Mouse (Mus musculus) hindbrain, embryonic 16.5 days (tissue): ENCODE results near the gene Rpp30. TPM values are rescaled to one million over a fixed set of nuclear protein-coding genes. Genes with fewer than 3 reads are reported as not detected.

Experiments used
- ATAC-seq: fragments of 200-750 bp; cut with Nextera tagmentation; 2 replicates; pipeline ENCODE4 v1.8.0; 2017; ENCODE audit warnings: moderate TSS enrichment, moderate library complexity
- H3K27ac ChIP-seq: fragments of 300-500 bp; sonication (generic); 2 replicates; pipeline ENCODE4 v1.5.1; 2014; ENCODE audit warnings: low read depth, mild to moderate bottlenecking, control low read depth, low read length, moderate library complexity
- H3K27me3 ChIP-seq: fragments of 300-500 bp; sonication (generic); replicated peaks from 2 replicates; pipeline ENCODE4 v1.6.1; 2014; ENCODE audit warnings: low read length; ENCODE audit not compliant: control insufficient read depth, insufficient read depth
- H3K36me3 ChIP-seq: fragments of 300-500 bp; sonication (generic); 2 replicates; pipeline ENCODE4 v1.6.1; 2014; ENCODE audit warnings: mild to moderate bottlenecking, low read length, moderate library complexity, mixed read lengths; ENCODE audit not compliant: control insufficient read depth, insufficient read depth
- H3K4me1 ChIP-seq: fragments of 300-500 bp; sonication (generic); 2 replicates; pipeline ENCODE4 v1.6.1; 2014; ENCODE audit warnings: low read depth, low read length; ENCODE audit not compliant: control insufficient read depth, insufficient read depth
- H3K4me2 ChIP-seq: fragments of 300-500 bp; sonication (generic); 2 replicates; pipeline ENCODE4 v1.6.1; 2014; ENCODE audit warnings: mild to moderate bottlenecking, low read length, control low read depth, moderate library complexity
- H3K4me3 ChIP-seq: fragments of 300-500 bp; sonication (generic); 2 replicates; pipeline ENCODE4 v1.5.1; 2014; ENCODE audit warnings: mild to moderate bottlenecking, low read length, control low read depth, moderate library complexity
- H3K9ac ChIP-seq: fragments of 300-500 bp; sonication (generic); 2 replicates; pipeline ENCODE4 v1.6.1; 2014; ENCODE audit warnings: low read depth, mild to moderate bottlenecking, control low read depth, low read length, moderate library complexity
- H3K9me3 ChIP-seq: fragments of 300-500 bp; sonication (generic); 2 replicates; pipeline ENCODE4 v1.6.1; 2014; ENCODE audit warnings: mild to moderate bottlenecking, low read length, moderate library complexity; ENCODE audit not compliant: control insufficient read depth
- WGBS: fragments of 180-500 bp; shearing (Covaris S2); extraction: QIAGEN DNeasy Blood & Tissue Kit; methylation state at CpG from one replicate; pipeline ENCODE4 v1.1.7; 2014; 5-methylcytosine and 5-hydroxymethylcytosine counted together
- polyA plus RNA-seq: library from polyadenylated mRNA; unstranded; fragments of >200 nt; fragmentation: Nextera tagmentation; extraction: Ambion mirVana; gene quantifications from 2 replicates; pipeline ENCODE4 v1.2.1, GENCODE M21; 2015

Gene Rpp30
- polyA plus RNA-seq, 1 experiment from 2014 or later, result 63.7 TPM

GRCm38 (mm10) chr19:36119783-36120471 lies 36.4 kb downstream of the Rpp30 start, which contains the start of gene Ankrd1:
Ankrd1 (minus strand) TSS chr19:36120099.
- H3K36me3 ChIP-seq, result no peaks in the 10 kb centered on the region
- H3K9me3 ChIP-seq, result peaks cover 3% of the 10 kb centered on the region; the same call in 1 of the 2 replicates
- ATAC-seq, result no peak
- no peaks in the 10 kb centered on the region for H3K27me3 ChIP-seq
- no peak within 1 kb of the TSS for H3K4me3 ChIP-seq
- no peaks in the 10 kb centered on the region for H3K4me1 ChIP-seq
- WGBS, result 84% methylated on average over 14 of the region's 14 CpGs
- H3K27ac ChIP-seq, result no peak within 1 kb of the TSS
- no peak within 1 kb of the TSS for H3K4me2 ChIP-seq
- H3K9ac ChIP-seq, result no peak within 1 kb of the TSS

GRCm38 (mm10) chr19:36124203-36124602 lies 40.7 kb downstream of the Rpp30 start:
- peaks cover 3% of the 10 kb centered on the region; the same call in 1 of the 2 replicates for H3K9me3 ChIP-seq
- H3K36me3 ChIP-seq, result no peaks in the 10 kb centered on the region
- no peak for ATAC-seq
- no peak overlapping the region for H3K4me2 ChIP-seq
- 69% methylated on average over 1 of the region's 1 CpGs for WGBS
- H3K27me3 ChIP-seq, result no peaks in the 10 kb centered on the region
- no peak overlapping the region for H3K27ac ChIP-seq
- H3K4me3 ChIP-seq, result no peak overlapping the region
- H3K9ac ChIP-seq, result no peak overlapping the region
- H3K4me1 ChIP-seq, result no peaks in the 10 kb centered on the region

DNA sequence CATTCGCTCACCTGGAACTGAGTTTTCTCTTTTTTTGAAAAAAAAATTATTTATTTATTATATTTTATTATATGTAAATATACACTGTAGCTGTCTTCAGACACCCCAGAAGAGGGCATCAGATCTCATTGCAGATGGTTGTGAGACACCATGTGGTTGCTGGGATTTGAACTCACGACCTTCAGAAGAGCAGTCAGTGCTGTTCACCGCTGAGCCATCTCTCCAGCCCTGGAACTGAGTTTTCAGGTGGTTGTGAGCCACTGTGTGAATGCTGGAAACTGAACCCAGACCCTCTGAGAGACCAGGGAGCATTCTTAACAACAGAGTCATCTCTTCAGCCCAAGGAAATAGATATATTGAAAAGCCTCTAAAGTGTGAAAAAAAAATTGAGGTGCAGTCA lies 44.9 kb downstream of the Rpp30 start:
- H3K27me3 ChIP-seq, result no peaks in the 10 kb centered on the region
- H3K36me3 ChIP-seq, result no peaks in the 10 kb centered on the region
- WGBS, result 99% methylated on average over 3 of the region's 3 CpGs
- no peak for ATAC-seq
- no peak overlapping the region for H3K4me3 ChIP-seq
- peaks cover 1% of the 10 kb centered on the region; the same call in 1 of the 2 replicates for H3K9me3 ChIP-seq
- no peak overlapping the region for H3K9ac ChIP-seq
- H3K27ac ChIP-seq, result no peak overlapping the region
- no peak overlapping the region for H3K4me2 ChIP-seq
- no peaks in the 10 kb centered on the region for H3K4me1 ChIP-seq

DNA sequence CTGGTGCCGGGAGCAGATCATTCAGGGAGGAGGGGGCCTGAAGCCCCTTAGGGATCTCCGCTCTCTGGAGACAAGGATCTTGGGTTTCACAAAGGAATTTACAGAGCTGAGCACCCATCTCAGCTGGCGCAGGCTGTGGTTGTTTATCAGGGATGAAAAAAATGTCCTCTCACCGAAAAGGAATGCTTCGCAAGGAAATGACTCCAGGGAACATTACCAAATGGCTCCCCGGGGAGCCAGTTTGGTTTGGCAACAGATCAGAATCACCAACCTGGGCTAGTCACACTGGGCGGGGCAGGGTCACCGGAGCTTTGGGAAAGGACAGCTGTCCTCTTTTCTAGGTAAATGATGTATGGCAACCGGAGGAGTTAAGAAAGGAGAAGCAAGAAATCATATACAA lies 45.7 kb downstream of the Rpp30 start:
- 64% methylated on average over 9 of the region's 9 CpGs for WGBS
- no peaks in the 10 kb centered on the region for H3K9me3 ChIP-seq
- H3K27ac ChIP-seq, result no peak overlapping the region
- no peak for ATAC-seq
- H3K9ac ChIP-seq, result no peak overlapping the region
- no peaks in the 10 kb centered on the region for H3K27me3 ChIP-seq
- no peak overlapping the region for H3K4me3 ChIP-seq
- H3K36me3 ChIP-seq, result no peaks in the 10 kb centered on the region
- H3K4me2 ChIP-seq, result no peak overlapping the region
- no peaks in the 10 kb centered on the region for H3K4me1 ChIP-seq

DNA sequence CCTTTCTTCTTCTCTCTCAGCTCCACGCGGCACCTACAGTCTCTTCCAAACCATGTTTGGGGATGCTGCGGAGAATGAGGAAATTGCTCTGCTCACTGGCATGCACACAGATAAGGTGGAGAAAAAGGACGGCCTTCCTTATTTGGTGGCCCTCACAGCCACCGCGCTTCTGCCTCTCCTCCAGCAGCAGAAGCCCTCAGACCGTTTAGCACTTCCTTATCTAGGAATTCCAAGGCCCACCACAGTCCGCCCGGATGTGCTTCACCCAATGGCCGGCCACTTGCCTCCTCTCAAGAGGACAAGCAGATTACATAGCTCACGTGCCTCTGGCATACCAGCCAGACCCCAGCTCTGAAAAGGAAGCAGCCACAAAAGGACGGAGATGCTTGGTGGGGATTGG lies 46.1 kb downstream of the Rpp30 start:
- no peak for ATAC-seq
- no peaks in the 10 kb centered on the region for H3K27me3 ChIP-seq
- H3K4me2 ChIP-seq, result no peak overlapping the region
- H3K9ac ChIP-seq, result no peak overlapping the region
- H3K4me1 ChIP-seq, result no peaks in the 10 kb centered on the region
- no peaks in the 10 kb centered on the region for H3K9me3 ChIP-seq
- WGBS, result 61% methylated on average over 12 of the region's 12 CpGs
- no peak overlapping the region for H3K4me3 ChIP-seq
- no peak overlapping the region for H3K27ac ChIP-seq
- H3K36me3 ChIP-seq, result no peaks in the 10 kb centered on the region

DNA sequence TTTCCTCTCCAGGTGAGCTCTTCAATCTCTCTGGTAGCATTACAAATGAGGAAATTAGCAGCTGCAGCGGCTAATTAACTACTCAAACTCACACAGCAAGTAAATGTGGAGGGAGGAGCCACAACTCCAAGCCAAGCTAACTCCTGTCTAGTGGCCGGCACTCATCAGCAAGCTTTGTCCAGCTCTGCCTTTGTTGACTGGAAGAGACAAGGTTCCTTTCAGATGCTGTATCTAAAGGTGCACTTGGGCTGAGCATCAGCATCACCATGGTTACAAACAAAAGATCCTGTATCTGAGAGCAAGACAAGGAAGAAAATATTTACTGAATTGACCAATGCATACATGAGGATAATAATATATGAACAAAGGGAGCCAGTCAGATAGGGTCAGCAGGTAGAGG lies 46.7 kb downstream of the Rpp30 start:
- Histone ChIP-seq H3K9ac (no peak overlapping the region), H3K27me3 (no peaks in the 10 kb centered on the region), H3K27ac (no peak overlapping the region), H3K4me1 (no peaks in the 10 kb centered on the region), H3K36me3 (no peaks in the 10 kb centered on the region), H3K9me3 (no peaks in the 10 kb centered on the region), H3K4me3 (no peak overlapping the region), H3K4me2 (no peak overlapping the region)
- WGBS, result 60% methylated on average over 2 of the region's 2 CpGs
- ATAC-seq, result 0 out of 2 replicates have a peak, but pooled peaks have one; percentile 30

DNA sequence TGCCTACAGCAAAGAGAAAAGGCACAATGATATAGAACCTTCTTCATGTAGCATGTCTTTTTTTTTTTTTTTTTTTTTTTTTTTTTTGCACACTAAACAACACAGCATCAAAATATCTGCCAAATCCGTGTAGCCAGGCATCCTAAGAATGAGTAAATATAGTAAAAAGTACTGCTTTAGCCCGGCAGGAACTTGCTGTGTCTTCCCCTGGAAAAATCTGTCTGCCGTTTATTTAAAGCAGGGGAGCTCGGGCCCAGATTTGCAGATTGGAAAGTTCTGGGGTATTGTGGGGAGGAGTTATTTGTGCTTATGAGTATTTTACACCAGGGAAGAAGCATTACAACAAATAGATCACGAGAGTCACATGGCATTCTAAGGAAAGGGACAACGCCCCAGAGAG lies 48.5 kb downstream of the Rpp30 start:
- no peaks in the 10 kb centered on the region for H3K36me3 ChIP-seq
- no peaks in the 10 kb centered on the region for H3K27me3 ChIP-seq
- H3K9me3 ChIP-seq, result no peaks in the 10 kb centered on the region
- H3K4me3 ChIP-seq, result no peak overlapping the region
- H3K4me2 ChIP-seq, result no peak overlapping the region
- no peaks in the 10 kb centered on the region for H3K4me1 ChIP-seq
- H3K27ac ChIP-seq, result no peak overlapping the region
- H3K9ac ChIP-seq, result no peak overlapping the region
- no peak for ATAC-seq
- WGBS, result 75% methylated on average over 6 of the region's 6 CpGs

DNA sequence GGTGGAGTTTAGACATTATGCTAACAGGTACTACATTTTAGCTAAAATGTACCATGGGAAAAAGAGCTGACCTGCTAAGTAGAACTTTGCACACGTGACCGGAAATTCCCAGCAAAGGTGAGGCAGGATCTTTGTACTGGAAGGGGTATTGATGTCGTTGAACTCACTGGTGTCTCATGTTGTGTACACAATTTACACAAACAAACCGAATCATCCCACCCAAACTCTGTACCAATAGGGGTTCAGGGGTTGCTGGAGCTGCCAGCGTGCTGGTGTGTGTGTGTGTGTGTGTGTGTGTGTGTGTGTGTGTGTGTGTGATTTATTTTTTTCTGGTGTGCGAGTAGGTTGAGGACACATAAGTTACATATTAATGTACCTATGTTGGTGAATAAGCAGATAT lies 49.5 kb downstream of the Rpp30 start:
- H3K9me3 ChIP-seq, result no peaks in the 10 kb centered on the region
- no peak overlapping the region for H3K9ac ChIP-seq
- no peaks in the 10 kb centered on the region for H3K4me1 ChIP-seq
- no peak for ATAC-seq
- no peak overlapping the region for H3K4me2 ChIP-seq
- no peak overlapping the region for H3K27ac ChIP-seq
- WGBS, result 94% methylated on average over 6 of the region's 6 CpGs
- H3K4me3 ChIP-seq, result no peak overlapping the region
- no peaks in the 10 kb centered on the region for H3K36me3 ChIP-seq
- no peaks in the 10 kb centered on the region for H3K27me3 ChIP-seq

DNA sequence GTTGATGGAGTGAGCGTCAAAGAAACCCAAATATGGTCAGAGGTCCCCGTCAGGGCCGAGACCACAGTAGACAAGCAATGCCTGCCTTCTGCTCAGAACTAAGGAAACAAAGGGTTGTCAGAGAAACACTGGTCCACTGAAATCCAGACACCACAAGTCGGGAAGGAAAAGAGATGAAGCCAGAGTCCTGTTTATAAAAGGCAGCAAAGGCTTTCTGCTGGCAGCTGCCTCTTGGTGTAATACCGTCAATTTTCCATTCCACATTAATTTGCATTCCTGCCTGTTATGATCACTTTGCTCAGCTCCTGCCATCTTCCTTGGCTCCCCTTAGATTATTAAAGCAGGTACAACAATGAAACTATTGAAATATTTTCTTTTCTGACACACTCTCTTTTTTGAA lies 50.2 kb downstream of the Rpp30 start:
- whole genome bisulfite sequencing, result 44% methylated on average over 5 of the region's 5 CpGs
- Histone ChIP-seq H3K36me3 (no peaks in the 10 kb centered on the region), H3K9me3 (no peaks in the 10 kb centered on the region), H3K4me1 (no peaks in the 10 kb centered on the region), H3K4me3 (no peak overlapping the region), H3K27ac (no peak overlapping the region), H3K4me2 (no peak overlapping the region), H3K9ac (no peak overlapping the region), H3K27me3 (no peaks in the 10 kb centered on the region)
- no peak for ATAC-seq
